Mouse (Mus musculus): ENCODE results near the gene Mpg.

The Mpg gene

DNA sequence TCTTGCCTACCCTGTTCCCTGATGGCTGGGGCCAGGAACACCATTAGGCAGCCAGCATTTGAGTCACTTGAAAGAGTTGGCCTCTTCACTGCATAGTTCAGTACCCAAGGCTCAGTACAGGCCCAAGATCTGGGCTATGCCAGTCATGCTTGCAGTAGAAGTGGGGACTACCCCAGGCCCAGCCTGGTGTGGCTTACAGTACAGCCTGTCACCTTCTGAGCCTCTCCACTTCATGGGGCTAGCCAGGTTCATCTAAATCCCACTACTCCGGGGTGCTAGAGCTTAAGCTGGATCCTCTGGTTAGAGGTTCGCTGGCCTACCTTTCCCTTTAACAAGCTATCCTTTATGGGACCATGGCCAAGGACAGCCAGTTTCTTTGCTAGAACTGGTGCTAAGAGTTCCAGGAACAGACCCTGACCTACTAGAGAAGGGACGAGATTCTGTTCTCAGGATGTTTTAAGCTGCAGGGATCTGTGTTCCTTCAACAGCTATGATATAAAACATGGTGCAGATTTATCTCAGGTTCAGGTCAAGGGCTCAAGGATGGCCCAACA is 2.1 kb downstream of the Mpg start:
- peak; percentile 65 to 84 for DNase-seq (ENCODE audit: inconsistent age in 2 of 2, low spot score in 1 of 2)

DNA sequence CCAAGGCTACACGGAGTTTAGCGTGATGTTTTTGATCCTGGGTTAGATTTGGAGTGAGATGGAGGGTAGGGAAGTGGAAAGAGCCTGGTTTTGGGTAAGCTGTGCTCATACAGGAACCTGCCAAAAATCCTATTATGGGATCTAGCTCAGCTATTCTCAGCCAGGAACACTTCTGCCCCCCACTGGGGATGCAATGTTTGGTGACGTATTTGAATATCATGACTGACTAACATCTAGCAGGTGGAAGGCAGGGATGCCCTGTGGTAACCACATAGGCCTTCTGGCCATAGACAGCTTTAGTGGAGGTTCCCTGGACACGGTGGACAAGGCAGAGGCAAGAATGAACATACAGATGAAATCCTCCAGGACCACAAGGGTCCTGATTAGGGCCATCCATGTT is 3.9 kb downstream of the Mpg start:
- peak in 1 of 2 experiments; percentile 44 for DNase-seq (ENCODE audit: inconsistent age in 2 of 2, low spot score in 1 of 2)

DNA sequence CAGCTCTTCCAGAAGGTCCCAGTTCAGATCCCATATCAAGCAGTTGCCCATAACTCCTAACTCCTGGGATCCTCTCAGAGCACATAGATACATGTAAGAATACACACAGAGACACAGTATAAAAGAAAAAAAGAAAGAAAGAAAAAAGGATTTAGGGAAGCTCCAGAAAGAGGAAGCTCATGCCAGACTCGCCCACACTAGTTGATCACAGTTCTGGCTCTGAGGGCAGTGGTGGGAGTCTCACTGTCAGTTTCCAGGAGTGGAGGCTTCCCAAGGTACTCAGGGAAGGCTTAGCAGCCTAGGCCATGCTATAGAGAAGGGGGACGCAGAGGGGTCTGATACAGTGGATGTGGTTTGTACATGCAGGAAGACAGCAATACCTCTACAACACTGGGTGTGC is 4.8 kb downstream of the Mpg start:
- no peak for DNase-seq (ENCODE audit: inconsistent age in 2 of 2, low spot score in 1 of 2)

DNA sequence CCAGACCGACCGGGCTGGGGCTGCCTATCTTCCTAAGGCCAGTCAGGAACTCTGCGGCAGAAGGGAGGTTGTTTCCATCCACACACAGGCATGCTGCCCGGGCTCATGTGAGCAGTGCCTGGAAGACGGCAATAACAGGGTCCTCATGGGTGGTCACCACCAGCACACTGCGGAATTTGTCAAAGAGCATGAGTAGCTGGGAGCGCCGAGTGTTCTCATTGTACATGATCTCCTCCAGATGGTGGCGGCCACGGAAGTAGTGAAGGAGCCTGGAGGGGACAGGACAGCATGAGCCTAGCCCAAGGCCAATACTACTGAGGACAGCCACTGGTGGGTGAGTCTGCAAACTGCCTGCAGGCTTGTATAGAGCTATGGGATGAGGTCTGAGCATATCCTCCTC is 6.5 kb downstream of the Mpg start:
- DNase-seq (ENCODE audit: inconsistent age in 2 of 2, low spot score in 1 of 2), result peak; percentile 43 to 53

DNA sequence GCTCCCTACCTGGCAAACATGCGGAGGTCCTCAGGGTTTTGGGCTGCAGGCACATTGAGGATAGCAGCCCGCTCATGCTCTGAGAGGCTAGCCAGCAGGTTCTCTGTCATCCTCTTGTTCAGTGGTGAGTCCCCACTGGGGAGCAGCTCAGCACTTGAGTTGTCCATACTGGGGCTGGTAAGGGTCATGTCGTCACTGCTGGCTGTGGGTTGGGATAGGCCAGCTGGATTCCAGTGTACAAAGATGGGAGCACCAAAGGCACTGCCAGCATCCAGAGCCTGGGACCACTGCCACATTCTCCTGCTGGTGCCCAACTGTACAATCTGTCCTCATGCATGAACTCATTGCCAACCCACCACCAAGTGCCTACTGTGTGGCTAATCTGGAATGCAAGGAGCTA is 7.6 kb downstream of the Mpg start:
- peak in 1 of 2 experiments; percentile 37 for DNase-seq (ENCODE audit: inconsistent age in 2 of 2, low spot score in 1 of 2)

DNA sequence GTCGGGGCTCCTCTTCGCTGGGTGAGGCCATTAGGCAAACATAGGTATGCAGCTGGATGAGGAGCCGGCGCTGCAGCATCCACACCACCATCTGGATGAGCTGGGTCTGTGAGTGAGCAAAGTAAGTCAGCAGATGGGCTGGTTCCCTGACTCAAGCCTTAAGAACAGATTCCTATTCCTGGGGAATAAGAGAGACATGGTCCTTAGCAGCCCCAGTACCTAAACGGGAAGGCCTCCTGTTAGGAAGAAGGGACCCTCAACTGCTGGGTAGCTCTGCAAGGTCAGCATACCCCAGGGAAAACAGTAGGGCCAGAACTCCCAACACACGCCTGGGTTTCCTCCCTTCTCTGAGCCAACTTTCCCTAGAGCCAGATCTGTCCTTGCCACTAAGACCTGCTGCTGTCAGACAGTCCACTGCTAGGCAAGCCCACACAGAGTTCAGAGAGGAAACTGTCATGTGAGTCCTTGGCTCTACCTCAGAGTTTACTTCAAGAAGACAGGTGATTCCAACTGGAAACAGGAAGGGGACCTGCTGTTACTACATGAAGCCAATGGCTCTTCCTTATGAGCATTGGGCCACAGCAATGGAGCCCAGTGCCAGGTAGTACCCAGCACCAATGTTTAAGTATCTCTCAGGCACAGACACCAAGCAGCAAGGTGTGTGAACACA is 8.6 kb downstream of the Mpg start:
- DNase-seq (ENCODE audit: inconsistent age in 2 of 2, low spot score in 1 of 2), result peak in 1 of 2 experiments; percentile 62

DNA sequence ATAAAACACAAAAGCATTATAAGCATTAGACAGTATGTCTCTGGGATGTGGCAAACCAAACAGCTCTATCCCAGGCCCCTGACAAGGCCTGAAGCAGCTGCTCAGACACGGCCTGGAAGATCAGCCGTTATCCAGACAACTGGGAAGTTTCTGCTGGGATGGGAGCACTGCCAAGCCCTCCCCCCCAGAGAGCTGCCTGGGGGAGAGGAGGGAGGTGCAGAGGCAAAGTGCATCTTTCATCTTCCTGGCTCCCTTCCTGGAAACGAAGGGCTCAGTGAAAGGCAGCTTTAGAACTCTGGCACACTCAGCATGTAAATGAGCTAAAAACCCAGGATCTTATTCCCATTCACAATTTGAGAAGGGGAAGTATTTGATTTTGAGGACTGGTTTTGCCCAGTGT is 9.3 kb downstream of the Mpg start:
- DNase-seq (ENCODE audit: inconsistent age in 2 of 2, low spot score in 1 of 2), result peak; percentile 80 to 90

DNA sequence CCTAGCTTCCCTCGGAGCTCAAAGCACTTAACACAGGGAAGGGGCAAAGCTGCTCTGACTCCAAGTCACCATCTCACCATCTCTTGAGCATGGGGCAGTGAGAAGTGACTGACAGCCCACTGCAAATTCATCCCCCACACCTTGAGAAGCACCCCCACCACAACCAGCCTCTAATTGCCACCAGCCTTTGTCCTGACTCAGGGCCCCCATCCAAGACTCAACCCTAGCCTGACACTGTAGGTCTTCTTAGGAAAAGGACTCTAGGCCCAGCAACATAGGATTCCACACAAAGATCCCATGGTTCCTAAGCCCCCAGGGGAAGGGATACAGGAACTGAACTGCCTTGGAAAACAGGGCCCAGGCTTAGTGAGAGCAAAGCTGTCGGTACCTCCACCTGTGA is 9.8 kb downstream of the Mpg start:
- DNase-seq (ENCODE audit: inconsistent age in 2 of 2, low spot score in 1 of 2), result peak in 1 of 2 experiments; percentile 43

DNA sequence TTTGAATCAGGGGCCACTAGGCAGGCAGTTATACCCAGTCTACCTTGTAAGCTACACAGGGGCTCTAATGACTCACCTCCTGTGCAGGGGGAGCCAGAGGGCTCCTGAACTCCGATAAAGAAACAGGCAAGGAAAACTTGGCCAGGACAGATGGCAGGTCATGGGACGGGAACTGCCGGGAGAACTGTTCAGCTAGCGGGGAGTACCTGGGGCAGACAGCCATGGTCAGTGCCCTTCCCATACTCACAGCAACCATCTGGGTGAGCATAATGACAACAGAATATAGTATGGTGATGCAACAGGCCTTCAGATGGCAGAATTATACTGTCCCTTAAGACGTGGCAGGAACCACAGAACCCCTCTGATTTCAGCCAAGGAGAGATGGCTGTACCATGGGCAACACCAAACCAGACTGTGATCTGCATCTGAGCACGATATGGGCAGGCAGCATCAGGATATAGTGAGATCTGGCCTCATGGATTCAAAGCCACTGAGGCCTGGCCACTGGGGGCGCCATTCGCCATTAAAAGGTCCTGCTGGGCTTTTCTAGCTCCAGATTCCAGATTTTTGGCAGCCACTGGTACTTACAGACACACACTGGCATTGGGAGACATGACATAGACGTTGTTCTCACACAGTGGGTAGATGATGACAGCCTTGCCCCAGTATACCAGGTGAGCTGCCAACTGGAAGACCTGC is 10.6 kb downstream of the Mpg start:
- DNase-seq (ENCODE audit: inconsistent age in 2 of 2, low spot score in 1 of 2), result peak; percentile 57 to 85

DNA sequence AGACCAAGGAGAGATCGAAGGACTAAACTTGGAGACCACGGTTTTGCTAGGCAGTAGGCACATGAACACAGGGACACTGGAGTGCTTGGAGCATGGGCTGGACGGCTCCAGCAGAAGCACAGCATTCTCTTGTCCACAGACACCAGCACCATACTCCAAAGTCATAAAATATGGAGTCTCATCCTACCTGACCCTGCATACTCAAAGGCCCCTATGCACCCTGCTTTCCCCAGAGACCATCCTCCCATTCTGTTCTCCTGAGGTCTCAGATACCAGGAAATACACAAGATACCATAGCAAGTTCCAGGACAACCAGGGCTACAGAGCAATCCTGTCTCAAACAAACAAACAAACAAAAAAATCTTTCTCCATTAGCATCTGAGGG is 11.1 kb downstream of the Mpg start:
- DNase-seq (ENCODE audit: inconsistent age in 2 of 2, low spot score in 1 of 2), result no peak

DNA sequence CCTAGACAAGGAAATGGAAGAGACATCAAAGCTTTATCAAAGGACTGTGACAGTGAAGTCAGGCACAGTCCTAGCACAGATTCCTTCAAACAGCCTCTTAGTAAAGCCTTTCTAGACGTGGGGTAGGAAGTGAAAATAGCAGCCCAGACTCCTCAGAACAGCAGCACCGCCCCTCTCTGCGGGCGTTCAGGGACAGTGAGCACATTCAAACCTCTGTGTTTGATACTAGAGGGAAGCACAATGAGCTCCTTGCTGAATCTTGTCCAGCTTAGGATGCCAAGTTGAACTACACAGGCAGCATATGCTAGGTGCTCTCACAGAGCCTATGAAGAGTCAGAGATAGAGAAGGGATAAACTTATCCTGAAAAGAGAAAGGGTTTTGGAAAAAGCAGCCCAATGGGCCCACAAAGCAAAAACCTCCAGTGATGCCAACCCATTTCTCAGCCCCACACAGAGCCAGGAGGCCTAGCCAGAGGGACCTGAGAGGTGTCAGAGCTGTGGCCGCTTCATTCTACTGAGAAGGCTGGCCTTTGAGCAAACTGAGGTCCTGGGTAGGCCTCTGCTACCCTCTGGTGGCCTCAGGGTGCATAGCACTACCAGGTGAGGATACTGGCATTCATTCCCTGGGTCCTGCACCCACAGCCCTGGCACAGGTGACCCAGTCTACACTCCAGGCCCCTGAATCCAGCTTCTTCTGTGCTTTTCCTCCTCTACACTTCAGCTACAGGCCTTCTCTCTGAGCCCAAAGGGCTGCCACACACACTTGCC is 12.0 kb downstream of the Mpg start:
- DNase-seq (ENCODE audit: inconsistent age in 2 of 2, low spot score in 1 of 2), result peak; percentile 74 to 93

DNA sequence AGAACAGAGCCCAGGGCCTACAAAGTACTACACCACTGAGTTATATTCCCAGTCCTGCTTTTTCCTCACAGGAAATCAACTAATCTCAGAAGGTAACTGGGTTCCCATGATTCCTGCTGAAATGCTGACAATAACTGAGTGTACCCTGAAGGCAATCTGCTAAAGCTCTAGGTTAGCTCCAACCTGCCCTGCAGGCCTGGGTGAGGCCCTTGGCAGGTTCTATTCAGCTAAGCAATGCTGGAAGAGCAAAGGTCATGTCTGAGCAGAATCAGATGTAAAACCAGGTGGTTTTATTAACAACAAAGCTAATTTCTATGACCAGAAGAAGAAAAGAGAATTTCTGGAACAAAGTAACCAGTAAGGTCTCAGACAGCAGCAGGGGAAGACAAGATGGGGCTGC is 15.1 kb downstream of the Mpg start:
- DNase-seq (ENCODE audit: inconsistent age in 2 of 2, low spot score in 1 of 2), result no peak

DNA sequence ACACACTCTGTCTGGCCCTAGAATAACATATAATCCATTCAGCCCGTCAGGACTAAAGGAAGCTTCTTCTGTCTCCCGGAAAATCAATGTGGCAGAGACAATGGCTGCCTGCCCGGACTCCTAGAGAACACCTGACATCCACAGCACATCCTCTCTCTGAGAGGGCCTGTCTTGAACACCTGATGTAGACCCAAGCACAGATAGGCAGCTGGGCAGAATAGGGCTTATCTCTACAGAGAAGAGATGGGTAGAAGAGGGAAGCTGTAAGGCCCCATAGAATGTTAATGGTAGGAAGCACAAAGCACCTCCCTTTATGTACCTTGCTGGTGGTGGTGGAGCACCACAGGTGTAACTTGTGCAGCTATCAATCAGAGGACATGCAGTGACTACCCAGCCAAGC is 15.9 kb downstream of the Mpg start:
- no peak for DNase-seq (ENCODE audit: inconsistent age in 2 of 2, low spot score in 1 of 2)

DNA sequence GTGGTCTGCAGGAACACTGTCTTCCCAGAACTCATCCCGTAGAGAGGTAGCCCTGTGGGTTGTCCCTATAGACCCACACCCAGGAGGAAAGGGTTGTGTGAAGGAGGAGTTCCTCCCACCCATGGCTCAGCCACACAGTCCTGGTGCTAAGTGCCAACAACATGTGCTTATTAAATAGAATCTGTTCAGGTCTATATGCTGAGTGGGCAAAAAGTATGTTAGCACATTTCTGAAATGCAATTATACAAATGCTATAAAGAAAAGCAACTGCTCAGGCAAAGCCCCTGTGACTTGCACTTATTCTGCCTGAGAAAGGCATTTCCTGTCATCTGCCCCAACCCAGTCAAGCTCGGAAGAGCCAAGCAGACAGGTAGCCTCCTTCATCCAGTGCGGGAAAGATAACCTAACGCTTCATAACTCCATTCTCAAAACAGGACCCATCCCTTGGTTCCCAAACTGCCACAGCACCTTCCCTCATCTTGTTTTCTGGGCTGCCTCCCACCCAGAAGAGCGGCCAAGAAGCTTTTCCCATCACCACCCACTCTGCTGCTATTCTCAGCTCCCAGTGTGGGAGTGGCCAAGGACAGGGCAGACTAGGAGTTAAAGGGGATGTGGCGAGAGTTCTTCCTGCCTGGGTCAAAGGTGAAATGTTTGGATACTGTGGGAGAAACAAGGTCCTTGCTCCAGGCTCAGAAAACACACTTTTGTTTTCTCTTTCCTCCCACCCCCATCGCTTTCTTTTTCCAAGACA is 17.1 kb downstream of the Mpg start:
- peak in 1 of 2 experiments; percentile 36 for DNase-seq (ENCODE audit: inconsistent age in 2 of 2, low spot score in 1 of 2)

DNA sequence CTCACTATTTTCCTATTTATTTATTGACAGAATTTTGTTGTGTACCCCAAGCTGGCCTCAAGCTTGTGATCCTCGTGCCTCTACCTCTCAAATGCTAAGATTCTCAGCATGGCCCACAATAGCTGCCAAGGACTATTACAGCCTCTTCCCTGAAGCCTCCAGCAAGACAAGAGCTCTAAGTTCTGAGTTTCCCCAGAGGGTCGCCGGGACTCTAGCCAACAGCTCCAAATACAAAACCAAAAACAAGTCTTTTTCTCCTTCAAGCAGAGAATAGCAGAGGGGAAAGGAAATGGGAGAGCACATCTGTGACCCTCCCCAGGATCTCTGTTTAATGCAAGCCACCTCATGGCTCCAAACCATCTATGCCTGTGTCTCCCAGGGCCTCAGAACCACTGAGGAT is 17.8 kb downstream of the Mpg start:
- DNase-seq (ENCODE audit: inconsistent age in 2 of 2, low spot score in 1 of 2), result no peak

DNA sequence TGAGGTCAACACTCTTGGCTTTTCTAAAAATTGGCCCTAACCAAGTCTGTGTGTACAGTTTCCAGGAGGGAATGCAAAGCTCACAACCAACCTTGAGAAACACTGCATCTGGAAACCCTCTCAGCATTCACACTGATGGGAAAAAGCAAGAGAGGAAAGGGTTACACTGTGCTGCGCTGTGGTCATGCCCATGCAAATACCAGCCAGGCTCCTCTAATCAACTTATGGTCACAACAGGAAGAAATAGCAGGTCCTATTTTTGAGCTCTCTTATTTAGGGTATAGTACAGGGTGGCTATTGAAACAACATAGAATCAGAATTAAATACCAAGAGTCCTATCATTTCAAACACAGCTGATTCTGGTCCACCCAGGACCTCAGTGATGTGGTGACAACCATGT is 18.3 kb downstream of the Mpg start:
- DNase-seq (ENCODE audit: inconsistent age in 2 of 2, low spot score in 1 of 2), result no peak

DNA sequence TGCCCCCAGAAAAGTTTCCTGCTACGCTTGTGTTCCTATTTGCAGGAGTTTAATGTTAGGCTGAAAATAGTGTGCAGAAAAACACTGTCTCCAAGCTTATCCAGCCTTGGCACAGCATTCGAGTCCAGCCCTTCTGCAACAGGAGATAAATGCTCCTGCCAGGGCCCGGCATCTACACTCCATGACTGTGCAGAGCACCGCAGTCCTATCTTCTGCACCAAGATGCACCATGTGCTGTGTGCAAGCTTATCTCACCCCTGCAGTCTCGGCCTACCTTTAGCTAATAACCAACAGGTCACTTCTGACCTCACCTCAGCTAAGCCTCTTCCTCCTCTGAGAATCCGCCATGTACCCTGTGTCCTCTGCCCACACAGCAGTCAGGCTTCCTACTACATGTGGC is 19.3 kb downstream of the Mpg start:
- DNase-seq (ENCODE audit: inconsistent age in 2 of 2, low spot score in 1 of 2), result no peak

DNA sequence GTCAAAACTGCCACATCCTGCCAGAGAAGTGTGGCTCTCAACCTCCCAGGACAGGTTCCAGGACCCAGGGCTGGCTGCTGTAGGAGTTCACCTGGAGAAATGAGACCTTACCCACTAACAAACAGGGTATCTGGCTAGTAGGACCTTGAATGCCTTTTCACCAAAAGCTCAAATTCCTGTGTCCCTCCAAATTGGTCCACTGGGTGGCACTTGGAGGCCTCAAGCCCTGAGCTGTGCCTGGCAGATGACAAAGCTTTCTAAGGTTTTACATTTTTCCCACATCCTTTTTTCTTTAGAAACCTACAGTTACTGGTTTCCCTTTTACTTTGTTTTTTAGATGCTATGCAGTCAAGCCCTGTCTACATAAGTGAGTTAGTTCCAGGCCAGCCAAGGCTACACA is 20.8 kb downstream of the Mpg start:
- peak in 1 of 2 experiments; percentile 51 for DNase-seq (ENCODE audit: inconsistent age in 2 of 2, low spot score in 1 of 2)

DNA sequence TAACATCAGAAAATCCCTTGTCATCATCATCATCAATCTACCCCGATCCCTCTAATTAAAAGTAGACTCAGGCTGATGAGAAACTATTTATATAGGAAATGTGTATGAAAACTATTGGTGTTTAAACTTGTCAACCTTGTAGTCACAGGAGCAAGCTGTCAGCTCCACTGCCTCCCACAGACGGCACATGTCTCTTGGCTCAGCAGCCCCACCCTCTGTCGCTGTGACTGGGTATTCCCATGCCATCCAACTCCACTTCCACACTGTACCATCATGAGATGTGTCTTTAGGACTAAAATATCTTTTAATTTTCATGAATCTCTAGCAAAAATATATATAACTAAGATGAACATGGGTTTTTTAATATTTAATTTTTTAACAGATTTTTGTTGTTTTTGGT is 22.0 kb downstream of the Mpg start:
- no peak for DNase-seq (ENCODE audit: inconsistent age in 2 of 2, low spot score in 1 of 2)

DNA sequence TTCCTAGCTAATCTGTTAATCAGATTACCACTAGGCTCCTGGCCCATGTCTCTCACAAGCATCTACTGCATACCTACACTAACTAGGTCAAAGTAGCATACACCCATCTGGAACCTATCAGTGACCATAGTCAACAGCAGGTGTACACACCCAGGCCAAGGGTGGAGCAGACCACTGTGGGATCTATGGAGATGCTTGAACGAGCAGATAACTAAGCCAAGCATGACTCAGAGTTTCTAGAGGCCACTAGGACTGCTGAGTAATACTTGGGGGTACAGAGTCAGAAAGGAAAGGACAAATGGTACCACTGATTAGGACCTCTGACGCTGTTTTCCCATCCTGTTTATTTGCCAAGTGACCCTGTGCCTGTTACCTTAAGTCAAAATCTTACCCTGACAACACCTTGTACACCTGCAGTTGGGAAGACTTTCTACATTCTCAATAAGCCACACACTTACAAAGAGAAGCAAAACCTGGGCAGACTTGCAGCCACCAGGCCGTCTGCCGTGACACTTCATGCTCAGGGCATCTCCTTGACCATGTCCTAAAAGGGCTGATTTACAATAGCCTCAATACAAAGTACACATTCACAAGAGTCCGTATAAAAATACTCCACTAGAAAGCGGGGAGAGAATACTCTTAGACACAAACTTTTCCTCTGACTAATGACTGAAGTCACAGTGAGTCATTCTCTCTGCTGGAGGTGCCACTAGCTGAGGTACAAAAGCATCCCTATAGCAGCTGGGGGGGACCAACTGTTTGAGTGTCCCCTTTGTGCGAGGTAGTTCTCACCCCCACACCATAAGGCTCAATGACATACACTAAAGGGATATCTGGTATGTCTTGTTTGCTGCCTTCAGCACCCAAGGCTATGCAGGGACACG is 24.8 kb downstream of the Mpg start:
- peak; percentile 47 to 69 for DNase-seq (ENCODE audit: inconsistent age in 2 of 2, low spot score in 1 of 2)

Data from adrenal gland, adult (tissue).